Mouse (Mus musculus) liver, embryonic 14 days (tissue): ENCODE data around the gene F8a. TPM values are rescaled to one million over a fixed set of nuclear protein-coding genes. Genes with fewer than 3 reads are reported as not detected.

Experiments
- polyA plus RNA-seq: library from polyadenylated mRNA; depleted of rRNA; stranded (reverse); fragments of >200 nt; gene quantifications from 2 replicates; pipeline ENCODE4 v1.2.3, GENCODE M21; 2012; rRNA removed

F8a gene
- polyA plus RNA-seq, result 1.0 and 1.4 TPM in 2 replicates

GRCm38 (mm10) chrX:73227914-73228605 is at the start of gene F8a:
TSS of gene F8a (plus strand) at chrX:73228291.

GRCm38 (mm10) chrX:73191934-73192333 is 36.2 kb upstream of the F8a start, which contains the start of gene Xlr3b:
TSS of gene Xlr3b (plus strand) at chrX:73192207.

GRCm38 (mm10) chrX:73213819-73214564 is 14.1 kb upstream of the F8a start, which contains the start of gene Xlr4b:
TSS of gene Xlr4b (plus strand) at chrX:73214333.

GRCm38 (mm10) chrX:73242821-73243325 is 14.8 kb downstream of the F8a start, which contains the start of gene Xlr4c:
TSS of gene Xlr4c (minus strand) at chrX:73243130.

GRCm38 (mm10) chrX:73265270-73265669 is 37.2 kb downstream of the F8a start, which contains the start of gene Xlr3c:
TSS of gene Xlr3c (minus strand) at chrX:73265390.

Other genes with a start within 250 kb of the F8a start
- gene Zfp185, start 241.0 kb upstream of the F8a start, polyA plus RNA-seq, result 0.76 and 1.1 TPM in 2 replicates
- gene Pnma5, start 191.2 kb upstream of the F8a start, polyA plus RNA-seq, result 0.03 TPM in 1 of 2 replicates, not detected in the other
- gene Pnma3, start 163.5 kb upstream of the F8a start, polyA plus RNA-seq, result 0.01 TPM in 1 of 2 replicates, not detected in the other
- 0.56 and 0.80 TPM in 2 replicates for gene Xlr4a, start 145.8 kb upstream of the F8a start, polyA plus RNA-seq
- 0.59 and 1.3 TPM in 2 replicates for gene Xlr3a, start 131.2 kb upstream of the F8a start, polyA plus RNA-seq
- 0.01 and 0.02 TPM in 2 replicates for gene Gm14685, start 111.2 kb upstream of the F8a start, polyA plus RNA-seq
- not detected in 2 replicates for gene Xlr5b, start 79.5 kb upstream of the F8a start, polyA plus RNA-seq
- gene DXBay18, start 78.8 kb upstream of the F8a start, polyA plus RNA-seq, result 0.01 and 0.05 TPM in 2 replicates
- gene Spin2d, start 51.3 kb upstream of the F8a start, polyA plus RNA-seq, result not detected in 2 replicates
- 0.73 and 1.6 TPM in 2 replicates for gene Xlr3b, start 36.1 kb upstream of the F8a start, polyA plus RNA-seq
- 1.0 and 1.5 TPM in 2 replicates for gene Xlr4b, start 14.0 kb upstream of the F8a start, polyA plus RNA-seq
- gene Xlr4c, start 14.8 kb downstream of the F8a start, polyA plus RNA-seq, result 0.24 and 0.32 TPM in 2 replicates
- gene Xlr3c, start 37.1 kb downstream of the F8a start, polyA plus RNA-seq, result not detected in 2 replicates
- gene Xlr5a, start 64.7 kb downstream of the F8a start, polyA plus RNA-seq, result 0.05 TPM in 1 of 2 replicates, not detected in the other
- not detected in 2 replicates for gene Xlr5c, start 64.7 kb downstream of the F8a start, polyA plus RNA-seq
- gene Gm45015, start 108.5 kb downstream of the F8a start, polyA plus RNA-seq, result not detected in 2 replicates
- gene Zfp275, start 114.3 kb downstream of the F8a start, polyA plus RNA-seq, result 3.2 TPM in 2 replicates
- not detected in 2 replicates for gene Gm18336, start 170.4 kb downstream of the F8a start, polyA plus RNA-seq
- under 0.01 TPM in 1 of 2 replicates, not detected in the other for gene Zfp92, start 182.8 kb downstream of the F8a start, polyA plus RNA-seq
- 0.03 TPM in 1 of 2 replicates, not detected in the other for gene Trex2, start 207.1 kb downstream of the F8a start, polyA plus RNA-seq
- gene Haus7, start 230.8 kb downstream of the F8a start, polyA plus RNA-seq, result 29.5 and 31.5 TPM in 2 replicates